Mouse (Mus musculus) kidney, adult 2 months (tissue): ENCODE measurements at regions not wholly inside any gene's neighbourhood (a gene's known extent, or its start where the extent isn't known, plus 50 kb on each side); places are given as distances from the start of the nearest gene placed in this dataset.

Experiments used
- DNase-seq: peaks from one replicate; pipeline ENCODE4 v3.0.0; 2021
- H3K27ac ChIP-seq: fragments of 200-500 bp; 2 replicates; pipeline ENCODE4 v1.5.1; 2012; ENCODE audit warnings: low read depth, low read length, control low read depth, inconsistent platforms; ENCODE audit not compliant: insufficient read depth
- H3K27me3 ChIP-seq: fragments of 200-500 bp; replicated peaks from 2 replicates; pipeline ENCODE4 v1.6.1; 2012; ENCODE audit warnings: mild to moderate bottlenecking, moderate library complexity, low read length, inconsistent platforms; ENCODE audit not compliant: control insufficient read depth, insufficient read depth
- H3K36me3 ChIP-seq: fragments of 200-500 bp; 2 replicates; pipeline ENCODE4 v1.6.1; 2012; ENCODE audit warnings: mild to moderate bottlenecking, moderate library complexity, low read length, inconsistent platforms; ENCODE audit not compliant: control insufficient read depth, insufficient read depth
- H3K4me1 ChIP-seq: fragments of 200-500 bp; 2 replicates; pipeline ENCODE4 v1.6.1; 2011; ENCODE audit warnings: low read length; ENCODE audit not compliant: control insufficient read depth, insufficient read depth
- H3K4me3 ChIP-seq: fragments of 200-500 bp; 2 replicates; pipeline ENCODE4 v1.5.1; 2011; ENCODE audit warnings: mild to moderate bottlenecking, low read depth, low read length, control low read depth; ENCODE audit not compliant: insufficient read depth
- CTCF ChIP-seq: fragments of 200-500 bp; conservative IDR thresholded peaks from 2 replicates; pipeline ENCODE4 v1.5.1; 2011; ENCODE audit warnings: low read depth, mild to moderate bottlenecking, control low read depth, low read length, moderate library complexity, mixed read lengths; ENCODE audit not compliant: insufficient read depth, insufficient read length
- POLR2A ChIP-seq: fragments of 200-500 bp; IDR thresholded peaks from one replicate; pipeline ENCODE4 v1.6.1; 2011; ENCODE audit warnings: low read depth, low read length, control low read depth
- WGBS: fragments of 180-500 bp; shearing (Covaris S2); methylation state at CpG from one replicate; pipeline ENCODE4 v1.1.7; 2018; 5-methylcytosine and 5-hydroxymethylcytosine counted together

- no peak for DNase-seq
- Histone ChIP-seq H3K4me3 (no peak overlapping the region), H3K27ac (no peak overlapping the region), H3K4me1 (no peaks in the 10 kb centered on the region), H3K36me3 (no peaks in the 10 kb centered on the region), H3K27me3 (no peaks in the 10 kb centered on the region)
- TF ChIP-seq CTCF (no peak), POLR2A (no peak)
- WGBS: 90% methylated on average over 3 of the region's 3 CpGs
These were observed 269.5 kb upstream of the Tenm4 start for GRCm38 (mm10) chr7:95901524-95901923.

DNA sequence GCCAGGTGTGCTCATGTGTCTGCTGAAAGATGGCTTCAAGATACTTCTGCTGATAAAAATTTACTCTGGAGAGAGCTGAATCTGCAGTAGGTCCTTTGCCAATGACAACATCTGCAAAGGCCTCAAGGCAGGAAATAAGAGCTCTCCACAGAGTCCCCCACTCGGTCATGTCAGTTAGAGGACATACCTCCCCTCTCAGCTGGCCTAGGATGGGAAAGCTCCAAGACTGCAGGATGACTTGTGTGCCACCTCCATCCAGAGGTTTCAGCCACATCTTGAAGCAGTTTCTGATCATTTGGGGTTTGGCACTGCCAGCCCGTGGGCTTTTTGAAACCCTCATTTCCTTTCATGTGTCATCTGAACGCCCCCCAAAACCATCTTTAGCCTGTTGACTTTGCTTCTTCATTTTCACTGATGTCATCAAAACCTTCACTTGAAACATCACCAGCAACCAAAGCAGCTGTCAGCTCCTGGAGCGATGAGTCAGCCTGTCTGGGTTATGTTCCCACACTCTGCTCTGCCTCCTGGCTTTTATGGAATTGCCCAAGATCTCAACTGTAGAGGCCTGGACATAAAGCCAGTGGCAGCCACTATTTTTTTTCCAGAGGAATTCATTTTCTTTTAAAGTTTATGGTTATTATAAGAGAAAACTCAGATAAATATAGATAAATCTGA lies 256.5 kb upstream of the Tenm4 start:
- no peak for DNase-seq
- no peaks in the 10 kb centered on the region for H3K27me3 ChIP-seq
- WGBS: 61% methylated on average over 4 of the region's 4 CpGs
- H3K27ac ChIP-seq: no peak overlapping the region
- H3K4me3 ChIP-seq: no peak overlapping the region
- no peaks in the 10 kb centered on the region for H3K36me3 ChIP-seq
- TF ChIP-seq POLR2A (no peak), CTCF (no peak)
- H3K4me1 ChIP-seq: no peaks in the 10 kb centered on the region

- H3K27ac ChIP-seq: no peak overlapping the region
- no peak for TF ChIP-seq CTCF
- no peak for TF ChIP-seq POLR2A
- no peaks in the 10 kb centered on the region for H3K27me3 ChIP-seq
- no peaks in the 10 kb centered on the region for H3K4me1 ChIP-seq
- 90% methylated on average over 3 of the region's 3 CpGs for WGBS
- no peaks in the 10 kb centered on the region for H3K36me3 ChIP-seq
- H3K4me3 ChIP-seq: no peak overlapping the region
- DNase-seq: no peak
These were observed 251.1 kb upstream of the Tenm4 start for GRCm38 (mm10) chr7:95919932-95920331.

- 26% methylated on average over 2 of the region's 2 CpGs for WGBS
- H3K4me1 ChIP-seq: no peaks in the 10 kb centered on the region
These were observed 246.2 kb upstream of the Tenm4 start for GRCm38 (mm10) chr7:95924805-95925204.

DNA sequence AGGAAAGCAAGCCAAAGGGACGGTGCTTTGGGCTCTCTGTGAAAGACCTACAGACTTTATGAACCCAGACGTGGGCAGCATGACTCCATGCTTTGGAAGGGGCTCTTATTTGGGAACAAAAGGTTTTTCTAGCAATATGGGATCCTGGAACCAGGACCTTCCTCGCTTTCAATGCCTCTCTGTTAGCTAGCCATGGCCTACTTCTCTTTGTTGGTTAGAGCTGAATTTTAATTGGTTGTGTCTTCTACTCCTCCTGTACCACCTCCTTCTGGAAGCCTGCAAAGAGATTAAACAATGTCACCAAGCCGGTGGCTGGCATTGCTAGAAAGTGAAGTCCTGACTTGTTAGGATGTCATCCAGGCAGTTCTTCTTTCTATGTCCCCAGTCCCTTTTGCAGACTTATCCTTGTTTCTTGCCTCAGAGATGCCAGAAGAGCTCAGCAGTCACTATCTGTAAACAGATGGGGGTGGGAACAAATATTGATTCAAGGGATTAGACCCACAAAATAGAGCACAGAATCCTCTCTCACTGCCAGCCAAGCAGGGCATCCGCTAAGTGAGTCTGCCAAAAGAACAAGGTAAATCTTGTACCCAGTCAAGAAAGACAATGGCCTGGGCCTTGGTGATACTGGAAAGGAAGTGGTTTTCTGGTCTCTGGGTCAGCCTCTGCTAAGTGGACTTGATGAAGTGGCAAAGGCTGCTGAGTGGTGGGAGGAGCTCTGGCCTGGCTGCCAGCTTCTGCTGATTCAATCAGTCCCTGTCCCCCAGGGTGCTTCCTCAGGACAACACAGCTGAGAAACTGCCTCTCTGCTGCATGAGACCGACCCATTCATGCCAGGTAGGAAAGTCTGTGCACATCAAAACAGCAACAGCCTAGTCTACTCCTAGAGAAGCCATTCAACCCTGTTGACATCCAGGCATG lies 244.7 kb upstream of the Tenm4 start:
- no peak overlapping the region for H3K4me3 ChIP-seq
- H3K27ac ChIP-seq: no peak overlapping the region
- DNase-seq: no peak
- 83% methylated on average over 6 of the region's 6 CpGs for WGBS
- no peak for TF ChIP-seq POLR2A
- TF ChIP-seq CTCF: no peak
- no peaks in the 10 kb centered on the region for H3K36me3 ChIP-seq
- H3K27me3 ChIP-seq: no peaks in the 10 kb centered on the region
- H3K4me1 ChIP-seq: no peaks in the 10 kb centered on the region

More at GRCm38 (mm10) chr7:95924805-95925204, 246.2 kb upstream of the Tenm4 start:
- Histone ChIP-seq H3K36me3 (no peaks in the 10 kb centered on the region), H3K27me3 (no peaks in the 10 kb centered on the region), H3K4me3 (no peak overlapping the region), H3K27ac (no peak overlapping the region)
- no peak for TF ChIP-seq POLR2A
- TF ChIP-seq CTCF: no peak
- peak; percentile 14 for DNase-seq

- Histone ChIP-seq H3K27me3 (no peaks in the 10 kb centered on the region), H3K36me3 (no peaks in the 10 kb centered on the region), H3K27ac (no peak overlapping the region), H3K4me3 (no peak overlapping the region), H3K4me1 (no peaks in the 10 kb centered on the region)
- DNase-seq: no peak
- 85% methylated on average over 5 of the region's 5 CpGs for whole genome bisulfite sequencing
- TF ChIP-seq POLR2A: no peak
These were observed 234.4 kb upstream of the Tenm4 start for GRCm38 (mm10) chr7:95936599-95936998.

DNA sequence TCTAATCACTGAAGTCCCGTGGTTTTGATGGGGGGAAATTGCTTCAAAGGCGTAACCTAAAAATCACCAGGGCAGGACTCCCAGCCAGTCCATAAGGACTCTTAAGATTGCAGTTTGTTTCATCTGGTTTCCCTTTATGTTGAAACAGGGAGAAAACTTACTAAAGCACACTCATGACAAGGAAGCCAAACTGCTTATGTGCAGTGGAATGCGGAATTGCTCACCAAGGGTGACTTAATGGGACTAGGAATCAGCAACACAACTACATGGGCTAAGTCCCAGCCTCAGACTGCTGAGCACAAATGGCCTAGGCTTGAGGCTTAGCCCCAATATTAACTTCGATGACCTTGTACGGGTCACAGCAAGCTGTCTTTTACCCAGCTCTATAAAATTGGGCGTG lies 227.6 kb upstream of the Tenm4 start:
- no peak overlapping the region for H3K27ac ChIP-seq
- WGBS: 74% methylated on average over 6 of the region's 6 CpGs
- H3K27me3 ChIP-seq: no peaks in the 10 kb centered on the region
- DNase-seq: no peak
- TF ChIP-seq CTCF: no peak
- no peak for TF ChIP-seq POLR2A
- H3K4me1 ChIP-seq: no peaks in the 10 kb centered on the region
- H3K36me3 ChIP-seq: no peaks in the 10 kb centered on the region
- H3K4me3 ChIP-seq: no peak overlapping the region
